Mouse (Mus musculus): Measurements from ENCODE around the gene Mturn. TPM values are rescaled to one million over a fixed set of nuclear protein-coding genes. Genes with fewer than 3 reads are reported as not detected.

Gene Mturn
- polyA plus RNA-seq, 1 experiment from 2014 or later, result 1.9 TPM

DNA sequence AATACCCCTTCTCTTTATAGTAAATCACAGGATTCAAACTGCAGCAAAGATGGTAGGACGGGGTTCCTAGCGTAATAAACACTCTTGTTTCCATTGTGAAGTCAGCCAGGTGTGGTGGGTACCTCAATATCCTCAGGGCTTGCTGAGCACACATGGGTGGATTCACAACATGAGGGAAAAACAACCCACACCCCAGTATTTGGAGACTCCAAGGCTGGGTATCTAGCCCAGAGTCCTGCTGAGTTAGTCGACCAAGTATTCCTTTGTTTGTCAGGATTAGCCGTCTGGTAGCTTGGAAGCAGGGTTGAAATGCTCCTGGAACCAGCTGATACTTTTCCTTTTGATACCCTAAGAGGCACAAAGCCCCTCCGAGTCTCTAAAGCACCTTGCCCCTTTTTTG lies 23.4 kb downstream of the Mturn start:
- WGBS (ENCODE audit: missing documents), result 59% methylated on average over 5 of the region's 5 CpGs
- no peaks in the 10 kb centered on the region for H3K79me2 ChIP-seq (ENCODE audit: inconsistent target)
- no peak overlapping the region for H3K27ac ChIP-seq
- H3K36me3 ChIP-seq (ENCODE audit: inconsistent target), result no peaks in the 10 kb centered on the region
- H3K4me3 ChIP-seq (ENCODE audit: inconsistent target), result no peak overlapping the region

DNA sequence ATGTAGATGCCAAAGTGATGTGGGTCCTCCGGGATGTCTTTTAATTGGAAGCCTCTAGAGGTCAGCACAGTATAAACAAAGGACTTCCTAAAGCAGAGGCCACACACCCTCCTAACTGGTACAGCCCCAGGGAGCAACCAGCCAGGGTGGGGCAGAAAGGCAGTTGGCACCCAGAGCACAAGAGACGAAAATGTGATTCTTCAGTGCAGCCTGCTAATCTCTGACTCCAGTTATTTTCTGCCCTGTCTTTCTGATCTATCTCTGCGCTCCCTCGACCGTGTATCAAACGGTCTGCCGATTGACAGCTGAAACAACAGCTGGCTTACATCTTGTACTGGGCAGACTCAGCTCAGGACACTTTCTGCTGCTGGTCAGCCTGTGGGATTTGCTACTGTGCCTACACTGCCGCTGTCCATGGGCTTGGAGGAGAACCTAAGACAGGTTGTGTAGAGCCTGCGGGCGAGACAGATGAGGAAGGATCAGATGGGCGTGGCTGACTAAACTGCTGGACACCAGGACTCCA lies 24.0 kb downstream of the Mturn start:
- no peaks in the 10 kb centered on the region for H3K79me2 ChIP-seq (ENCODE audit: inconsistent target)
- no peak overlapping the region for H3K4me3 ChIP-seq (ENCODE audit: inconsistent target)
- WGBS (ENCODE audit: missing documents), result 45% methylated on average over 11 of the region's 11 CpGs
- H3K27ac ChIP-seq, result no peak overlapping the region
- no peaks in the 10 kb centered on the region for H3K36me3 ChIP-seq (ENCODE audit: inconsistent target)

- Histone ChIP-seq H3K36me3 (ENCODE audit: inconsistent target) (no peaks in the 10 kb centered on the region), H3K27ac (no peak overlapping the region)
- 93% methylated on average over 2 of the region's 2 CpGs for WGBS (ENCODE audit: missing documents)
Measured at GRCm38 (mm10) chr6:54706099-54706498, 24.7 kb downstream of the Mturn start.

DNA sequence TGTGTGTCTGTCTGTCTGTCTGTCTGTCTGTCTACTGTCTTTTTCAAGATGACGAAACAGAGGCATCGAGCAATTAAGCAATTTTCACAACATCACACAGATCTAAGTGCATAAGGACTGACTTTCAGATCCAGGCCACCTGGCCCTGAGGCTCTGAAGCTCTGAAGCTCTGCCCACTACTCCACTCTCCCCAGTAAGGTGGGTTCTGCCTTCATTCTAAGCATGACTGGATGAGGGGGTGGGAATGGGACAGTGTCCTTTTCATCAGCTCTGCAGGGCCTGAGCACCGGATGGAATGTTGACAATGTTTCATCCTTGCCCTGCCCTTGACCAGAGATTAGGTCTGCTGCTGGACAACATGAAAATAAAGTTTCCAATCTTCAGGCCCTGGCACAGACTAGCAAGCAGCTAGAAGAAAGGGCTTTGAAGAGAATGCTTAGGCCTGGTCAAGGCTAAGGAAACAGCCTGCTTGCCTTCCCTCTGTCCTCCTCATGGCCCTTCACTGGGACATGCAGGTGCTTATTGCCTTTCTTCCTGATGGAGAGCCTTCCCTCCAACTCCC lies 25.3 kb downstream of the Mturn start:
- 83% methylated on average over 3 of the region's 3 CpGs for WGBS (ENCODE audit: missing documents)
- Histone ChIP-seq H3K27ac (no peak overlapping the region), H3K4me3 (ENCODE audit: inconsistent target) (no peak overlapping the region), H3K36me3 (ENCODE audit: inconsistent target) (no peaks in the 10 kb centered on the region), H3K79me2 (ENCODE audit: inconsistent target) (no peaks in the 10 kb centered on the region)

More at GRCm38 (mm10) chr6:54706099-54706498, 24.7 kb downstream of the Mturn start:
- Histone ChIP-seq H3K4me3 (ENCODE audit: inconsistent target) (no peak overlapping the region), H3K79me2 (ENCODE audit: inconsistent target) (no peaks in the 10 kb centered on the region)

GRCm38 (mm10) chr6:54708646-54709045 lies 27.2 kb downstream of the Mturn start:
- WGBS (ENCODE audit: missing documents), result 95% methylated on average over 4 of the region's 4 CpGs
- no peak overlapping the region for H3K27ac ChIP-seq
- H3K79me2 ChIP-seq (ENCODE audit: inconsistent target), result no peaks in the 10 kb centered on the region
- no peaks in the 10 kb centered on the region for H3K36me3 ChIP-seq (ENCODE audit: inconsistent target)
- no peak overlapping the region for H3K4me3 ChIP-seq (ENCODE audit: inconsistent target)

- no peaks in the 10 kb centered on the region for H3K79me2 ChIP-seq (ENCODE audit: inconsistent target)
- H3K4me3 ChIP-seq (ENCODE audit: inconsistent target), result no peak overlapping the region
- H3K27ac ChIP-seq, result no peak overlapping the region
- no peaks in the 10 kb centered on the region for H3K36me3 ChIP-seq (ENCODE audit: inconsistent target)
- 29% methylated on average over 1 of the region's 2 CpGs for whole genome bisulfite sequencing (ENCODE audit: missing documents)
Measured at GRCm38 (mm10) chr6:54715697-54716096, 34.3 kb downstream of the Mturn start.

DNA sequence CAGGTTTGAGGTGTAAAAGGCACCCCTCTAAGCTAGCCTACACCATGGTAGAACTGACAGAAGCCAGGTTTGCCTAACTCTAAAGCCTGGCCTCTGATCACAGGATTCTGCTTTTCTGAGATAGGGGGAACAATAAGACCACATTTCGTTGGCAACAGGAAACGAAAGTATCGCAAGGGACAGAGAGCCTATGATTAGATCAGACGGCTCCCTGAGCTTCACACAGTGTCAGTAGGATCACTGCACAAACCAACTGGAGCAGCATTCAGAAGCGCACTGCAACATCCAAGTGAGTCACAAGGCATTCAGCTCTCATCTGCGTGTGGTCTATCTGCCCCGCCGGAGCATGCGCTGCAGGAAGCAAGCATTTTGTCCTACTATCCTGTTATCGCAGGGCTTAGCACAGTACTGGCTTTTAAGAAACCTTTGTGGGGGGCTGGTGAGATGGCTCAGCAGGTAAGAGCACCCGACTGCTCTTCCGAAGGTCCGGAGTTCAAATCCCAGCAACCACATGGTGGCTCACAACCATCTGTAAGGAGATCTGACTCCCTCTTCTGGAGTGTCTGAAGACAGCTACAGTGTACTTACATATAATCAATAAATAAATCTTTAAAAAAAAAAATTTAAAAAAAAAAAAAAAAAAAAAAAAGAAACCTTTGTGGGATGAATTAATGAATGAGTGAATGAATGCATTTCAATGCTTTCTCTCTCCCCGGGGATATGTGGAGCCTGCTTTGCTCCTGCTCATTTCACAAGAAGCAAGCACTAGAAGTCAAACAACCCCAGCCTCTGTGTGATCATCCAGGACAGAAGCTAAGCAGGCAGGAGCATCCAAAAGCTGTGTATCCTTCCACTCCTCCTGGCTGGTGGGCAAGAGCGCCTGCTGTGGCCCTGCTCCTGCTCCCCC lies 37.6 kb downstream of the Mturn start:
- Histone ChIP-seq H3K27ac (peak overlapping the region; percentile 65), H3K4me3 (ENCODE audit: inconsistent target) (no peak overlapping the region)
- WGBS (ENCODE audit: missing documents), result 9% methylated on average over 13 of the region's 15 CpGs

GRCm38 (mm10) chr6:54719686-54720310 lies 38.4 kb downstream of the Mturn start:
- WGBS (ENCODE audit: missing documents), result 78% methylated on average over 12 of the region's 14 CpGs

More for the DNA sequence above, 37.6 kb downstream of the Mturn start:
- no peaks in the 10 kb centered on the region for H3K79me2 ChIP-seq (ENCODE audit: inconsistent target)
- H3K36me3 ChIP-seq (ENCODE audit: inconsistent target), result no peaks in the 10 kb centered on the region

DNA sequence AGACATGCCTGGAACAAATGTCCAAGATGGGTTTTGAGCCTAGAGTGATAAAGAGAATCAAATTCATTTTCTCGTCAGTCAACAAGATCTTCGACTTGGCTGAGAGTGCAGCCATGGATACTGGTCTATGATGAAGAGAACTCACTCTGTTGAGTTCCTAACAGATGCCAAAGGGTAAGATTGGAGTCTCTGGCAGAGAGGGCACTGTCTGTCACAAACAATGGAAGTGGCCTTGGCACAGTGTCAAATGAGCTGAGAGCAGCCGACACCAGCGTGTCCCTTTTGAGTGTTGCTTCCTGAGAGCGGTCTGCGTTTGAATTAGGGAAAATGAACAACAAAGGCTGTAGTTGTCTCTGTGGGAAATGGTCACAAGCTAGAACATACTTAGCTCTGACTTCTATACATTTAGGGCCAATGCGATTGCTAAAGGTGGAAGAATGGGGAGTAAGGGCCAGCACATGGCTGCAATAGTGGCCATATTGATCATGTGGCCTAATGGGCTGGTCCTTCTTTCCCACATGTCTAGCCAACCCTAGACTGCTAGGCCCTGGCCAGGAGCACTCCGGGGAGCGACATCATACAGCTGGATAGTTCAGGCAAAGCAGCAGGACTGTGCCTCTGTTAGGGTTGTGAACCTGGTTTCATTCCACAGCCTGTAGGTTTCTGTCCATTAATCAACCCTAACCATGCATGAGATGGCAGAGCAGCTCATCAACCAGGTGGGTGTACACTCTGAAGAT lies 39.3 kb downstream of the Mturn start:
- H3K79me2 ChIP-seq (ENCODE audit: inconsistent target), result no peaks in the 10 kb centered on the region
- 94% methylated on average over 9 of the region's 9 CpGs for WGBS (ENCODE audit: missing documents)
- no peaks in the 10 kb centered on the region for H3K36me3 ChIP-seq (ENCODE audit: inconsistent target)
- H3K4me3 ChIP-seq (ENCODE audit: inconsistent target), result no peak overlapping the region
- H3K27ac ChIP-seq, result no peak overlapping the region

More at GRCm38 (mm10) chr6:54719686-54720310, 38.4 kb downstream of the Mturn start:
- no peak overlapping the region for H3K4me3 ChIP-seq (ENCODE audit: inconsistent target)
- H3K27ac ChIP-seq, result peak overlapping the region; percentile 65
- no peaks in the 10 kb centered on the region for H3K36me3 ChIP-seq (ENCODE audit: inconsistent target)
- H3K79me2 ChIP-seq (ENCODE audit: inconsistent target), result no peaks in the 10 kb centered on the region

DNA sequence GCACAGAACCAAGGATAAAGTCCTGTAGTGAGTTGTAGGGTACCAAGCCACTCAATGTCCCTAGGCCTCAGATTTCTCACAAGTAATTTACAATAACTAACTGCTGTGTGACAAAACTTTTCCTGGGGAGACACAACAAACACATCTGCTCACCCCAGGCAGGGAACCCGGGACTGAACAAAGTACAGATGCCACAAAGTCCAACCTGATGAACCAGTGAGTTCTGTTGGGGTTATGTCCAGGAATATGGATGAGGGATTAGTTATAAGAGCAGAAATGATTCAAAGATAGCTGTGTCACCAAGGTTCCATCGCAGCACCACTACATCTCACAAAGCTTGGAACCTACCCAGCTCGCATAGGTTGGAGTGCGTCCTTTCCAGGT lies 39.8 kb downstream of the Mturn start:
- Histone ChIP-seq H3K4me3 (ENCODE audit: inconsistent target) (no peak overlapping the region), H3K79me2 (ENCODE audit: inconsistent target) (no peaks in the 10 kb centered on the region), H3K36me3 (ENCODE audit: inconsistent target) (no peaks in the 10 kb centered on the region), H3K27ac (no peak overlapping the region)
- 92% methylated on average over 4 of the region's 4 CpGs for WGBS (ENCODE audit: missing documents)

- Histone ChIP-seq H3K27ac (no peak overlapping the region), H3K4me3 (ENCODE audit: inconsistent target) (no peak overlapping the region), H3K36me3 (ENCODE audit: inconsistent target) (no peaks in the 10 kb centered on the region), H3K79me2 (ENCODE audit: inconsistent target) (no peaks in the 10 kb centered on the region)
- 99% methylated on average over 6 of the region's 6 CpGs for WGBS (ENCODE audit: missing documents)
Measured at GRCm38 (mm10) chr6:54726309-54726708, 44.9 kb downstream of the Mturn start.

- WGBS (ENCODE audit: missing documents), result 93% methylated on average over 6 of the region's 6 CpGs
- Histone ChIP-seq H3K36me3 (ENCODE audit: inconsistent target) (no peaks in the 10 kb centered on the region), H3K27ac (no peak overlapping the region), H3K79me2 (ENCODE audit: inconsistent target) (no peaks in the 10 kb centered on the region), H3K4me3 (ENCODE audit: inconsistent target) (no peak overlapping the region)
Measured at GRCm38 (mm10) chr6:54726796-54727195, 45.4 kb downstream of the Mturn start.

DNA sequence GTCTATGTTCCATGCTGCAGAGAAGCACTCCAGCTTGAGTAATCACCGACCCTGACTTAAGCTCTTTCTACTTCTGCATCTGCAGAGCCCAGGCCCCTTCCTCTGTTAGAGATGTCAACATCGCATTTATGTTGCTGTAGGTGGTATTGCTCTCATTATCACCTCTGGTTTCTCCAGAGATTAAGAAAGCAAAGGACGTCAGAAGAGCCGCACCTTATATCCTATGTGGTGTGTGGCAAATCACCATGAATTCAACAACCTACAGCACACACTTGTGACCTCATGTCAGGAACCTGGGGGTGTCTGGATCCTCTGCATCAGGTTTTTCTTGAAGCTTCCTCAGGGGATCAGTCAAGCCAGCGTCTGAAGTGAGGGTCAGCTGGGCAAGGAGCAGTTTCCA lies 46.0 kb downstream of the Mturn start:
- no peaks in the 10 kb centered on the region for H3K36me3 ChIP-seq (ENCODE audit: inconsistent target)
- H3K79me2 ChIP-seq (ENCODE audit: inconsistent target), result no peaks in the 10 kb centered on the region
- WGBS (ENCODE audit: missing documents), result 76% methylated on average over 5 of the region's 5 CpGs
- no peak overlapping the region for H3K4me3 ChIP-seq (ENCODE audit: inconsistent target)
- H3K27ac ChIP-seq, result no peak overlapping the region

- 67% methylated on average over 2 of the region's 2 CpGs for WGBS (ENCODE audit: missing documents)
- Histone ChIP-seq H3K4me3 (ENCODE audit: inconsistent target) (no peak overlapping the region), H3K27ac (peak overlapping the region; percentile 28; the same call in 1 of the 2 replicates), H3K79me2 (ENCODE audit: inconsistent target) (no peaks in the 10 kb centered on the region), H3K36me3 (ENCODE audit: inconsistent target) (no peaks in the 10 kb centered on the region)
Measured at GRCm38 (mm10) chr6:54729451-54730105, 48.2 kb downstream of the Mturn start.

Measured in macrophage (primary cell).